Mouse (Mus musculus) kidney, adult 9 months (tissue): Measurements from ENCODE around the gene Kin.

Experiments
- DNase-seq: peaks from one replicate; pipeline ENCODE4 v3.0.0; 2022

Kin gene

GRCm38 (mm10) chr2:10119276-10119675 is 38.9 kb downstream of the Kin start:
- DNase-seq, result no peak

GRCm38 (mm10) chr2:10121826-10122225 is 41.4 kb downstream of the Kin start:
- no peak for DNase-seq

GRCm38 (mm10) chr2:10126122-10126521 is 45.7 kb downstream of the Kin start:
- DNase-seq, result no peak

- DNase-seq, result no peak
These were observed 47.1 kb downstream of the Kin start for GRCm38 (mm10) chr2:10127471-10127870.

GRCm38 (mm10) chr2:10128571-10128970 is 48.2 kb downstream of the Kin start:
- peak; percentile 84 for DNase-seq

GRCm38 (mm10) chr2:10130341-10130990 is 50.1 kb downstream of the Kin start:
- DNase-seq, result no peak

GRCm38 (mm10) chr2:10131296-10131695 is 50.9 kb downstream of the Kin start, which contains the start of gene Itih2:
Gene Itih2 (minus strand): TSS chr2:10131396.
- no peak for DNase-seq

- no peak for DNase-seq
These were observed 51.7 kb downstream of the Kin start for GRCm38 (mm10) chr2:10132128-10132527.

- DNase-seq, result no peak
These were observed 53.5 kb downstream of the Kin start for GRCm38 (mm10) chr2:10133941-10134340.

GRCm38 (mm10) chr2:10137320-10137719 is 56.9 kb downstream of the Kin start:
- DNase-seq, result no peak

GRCm38 (mm10) chr2:10140456-10140855 is 60.1 kb downstream of the Kin start:
- DNase-seq, result peak; percentile 88
